Mouse (Mus musculus) stomach, postnatal 0 days (tissue): ENCODE measurements around the gene Kcnk5. TPM values are rescaled to one million over a fixed set of nuclear protein-coding genes. Genes with fewer than 3 reads are reported as not detected.

Experiments used
- ATAC-seq: fragments of 200-750 bp; cut with Nextera tagmentation; 2 replicates; pipeline ENCODE4 v1.8.0; 2017; ENCODE audit not compliant: low FRiP score, low TSS enrichment
- DNase-seq: peaks from one replicate; pipeline ENCODE4 v3.0.0-alpha.2; 2016; ENCODE audit warnings: low spot score
- H3K27ac ChIP-seq: fragments of 300-500 bp; sonication (generic); replicated peaks from 2 replicates; pipeline ENCODE4 v1.5.1; 2014; ENCODE audit warnings: mild to moderate bottlenecking, control low read depth
- H3K27me3 ChIP-seq: fragments of 300-500 bp; sonication (generic); 2 replicates; pipeline ENCODE4 v1.6.1; 2014; ENCODE audit warnings: low read length; ENCODE audit not compliant: control insufficient read depth, insufficient read depth
- H3K36me3 ChIP-seq: fragments of 300-500 bp; sonication (generic); 2 replicates; pipeline ENCODE4 v1.6.1; 2014; ENCODE audit warnings: low read length, mixed read lengths; ENCODE audit not compliant: control insufficient read depth, insufficient read depth
- H3K4me1 ChIP-seq: fragments of 300-500 bp; sonication (generic); replicated peaks from 2 replicates; pipeline ENCODE4 v1.6.1; 2014; ENCODE audit warnings: antibody characterized with exemption; ENCODE audit not compliant: control insufficient read depth, insufficient read depth
- H3K4me2 ChIP-seq: fragments of 300-500 bp; sonication (generic); replicated peaks from 2 replicates; pipeline ENCODE4 v1.6.1; 2014; ENCODE audit warnings: low read depth, mild to moderate bottlenecking, control low read depth, moderate library complexity
- H3K4me3 ChIP-seq: fragments of 300-500 bp; sonication (generic); 2 replicates; pipeline ENCODE4 v1.5.1; 2014; ENCODE audit warnings: low read depth, low read length, control low read depth
- H3K9ac ChIP-seq: fragments of 300-500 bp; sonication (generic); 2 replicates; pipeline ENCODE4 v1.6.1; 2014; ENCODE audit warnings: mild to moderate bottlenecking, low read length, control low read depth, mixed read lengths
- H3K9me3 ChIP-seq: fragments of 300-500 bp; sonication (generic); 2 replicates; pipeline ENCODE4 v1.6.1; 2016; ENCODE audit warnings: low read length; ENCODE audit not compliant: control insufficient read depth
- CTCF ChIP-seq: IDR thresholded peaks from 2 replicates; pipeline ENCODE4 v1.5.1; 2016; ENCODE audit warnings: antibody characterized with exemption, low read depth, mild to moderate bottlenecking, moderate library complexity
- EP300 ChIP-seq: optimal IDR thresholded peaks from 2 replicates; pipeline ENCODE3; 2016; ENCODE audit warnings: antibody characterized with exemption
- WGBS: fragments of 180-500 bp; shearing (Covaris S2); extraction: QIAGEN DNeasy Blood & Tissue Kit; methylation state at CpG from one replicate; pipeline ENCODE4 v1.1.7; 2014; 5-methylcytosine and 5-hydroxymethylcytosine counted together
- polyA plus RNA-seq: library from polyadenylated mRNA; unstranded; fragments of >200 nt; fragmentation: Nextera tagmentation; extraction: Ambion mirVana; gene quantifications from 2 replicates; pipeline ENCODE4 v1.2.1, GENCODE M21; 2015

Kcnk5 gene
- polyA plus RNA-seq, 1 experiment from 2014 or later: 8.3 TPM

DNA sequence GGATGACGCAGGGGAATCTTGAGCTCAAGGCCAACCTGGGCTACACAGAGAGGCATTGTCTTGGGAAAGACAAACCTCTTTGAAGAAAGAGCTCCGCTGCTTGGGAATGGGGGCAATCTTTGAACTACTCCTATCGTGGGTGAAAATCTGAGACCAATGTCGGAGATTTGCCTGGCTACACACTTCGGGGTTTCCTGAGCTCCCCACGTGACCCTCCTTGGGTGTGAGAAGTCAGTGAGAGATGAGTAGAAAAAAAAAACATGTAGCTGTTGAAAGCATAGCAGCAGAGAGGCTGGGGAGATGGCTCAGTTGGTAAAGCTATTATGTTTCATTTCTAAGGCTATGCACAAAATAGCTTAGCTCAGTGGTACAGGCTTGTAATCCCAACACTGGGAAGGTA, 66.7 kb downstream of the Kcnk5 start:
- Histone ChIP-seq H3K36me3 (no peaks in the 10 kb centered on the region), H3K9ac (no peak overlapping the region), H3K27ac (no peak overlapping the region), H3K4me3 (no peak overlapping the region), H3K4me1 (no peaks in the 10 kb centered on the region), H3K4me2 (no peak overlapping the region), H3K9me3 (no peaks in the 10 kb centered on the region), H3K27me3 (no peaks in the 10 kb centered on the region)
- WGBS: 84% methylated on average over 6 of the region's 6 CpGs
- no peak for DNase-seq
- TF ChIP-seq EP300 (no peak), CTCF (no peak)
- ATAC-seq: no peak

DNA sequence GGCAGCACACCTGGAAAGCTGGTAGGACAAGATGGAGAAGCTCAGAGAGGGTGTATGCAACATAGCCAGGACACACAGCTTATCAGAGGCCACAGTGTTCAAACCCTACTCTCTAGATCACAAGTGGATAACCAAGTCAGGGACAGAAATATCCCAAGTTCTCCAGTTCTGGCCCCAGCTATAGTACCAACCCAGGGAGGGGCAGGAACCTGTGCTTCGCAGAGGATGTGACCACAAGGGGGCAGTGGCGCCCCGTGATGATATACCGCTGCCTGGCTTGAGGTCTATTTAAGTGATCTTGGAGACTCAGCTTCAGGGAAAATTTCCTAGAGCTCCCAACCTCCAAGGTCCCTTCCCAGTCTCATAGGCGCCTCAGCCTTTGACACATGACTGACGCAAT, 67.6 kb downstream of the Kcnk5 start:
- H3K36me3 ChIP-seq: no peaks in the 10 kb centered on the region
- H3K9me3 ChIP-seq: no peaks in the 10 kb centered on the region
- no peak overlapping the region for H3K27ac ChIP-seq
- no peaks in the 10 kb centered on the region for H3K4me1 ChIP-seq
- no peak overlapping the region for H3K4me3 ChIP-seq
- H3K27me3 ChIP-seq: no peaks in the 10 kb centered on the region
- no peak overlapping the region for H3K4me2 ChIP-seq
- peak; percentile 91 for DNase-seq
- TF ChIP-seq CTCF (peak; percentile 95), EP300 (no peak)
- WGBS: 5% methylated on average over 6 of the region's 6 CpGs
- ATAC-seq: peak; percentile 76
- no peak overlapping the region for H3K9ac ChIP-seq

DNA sequence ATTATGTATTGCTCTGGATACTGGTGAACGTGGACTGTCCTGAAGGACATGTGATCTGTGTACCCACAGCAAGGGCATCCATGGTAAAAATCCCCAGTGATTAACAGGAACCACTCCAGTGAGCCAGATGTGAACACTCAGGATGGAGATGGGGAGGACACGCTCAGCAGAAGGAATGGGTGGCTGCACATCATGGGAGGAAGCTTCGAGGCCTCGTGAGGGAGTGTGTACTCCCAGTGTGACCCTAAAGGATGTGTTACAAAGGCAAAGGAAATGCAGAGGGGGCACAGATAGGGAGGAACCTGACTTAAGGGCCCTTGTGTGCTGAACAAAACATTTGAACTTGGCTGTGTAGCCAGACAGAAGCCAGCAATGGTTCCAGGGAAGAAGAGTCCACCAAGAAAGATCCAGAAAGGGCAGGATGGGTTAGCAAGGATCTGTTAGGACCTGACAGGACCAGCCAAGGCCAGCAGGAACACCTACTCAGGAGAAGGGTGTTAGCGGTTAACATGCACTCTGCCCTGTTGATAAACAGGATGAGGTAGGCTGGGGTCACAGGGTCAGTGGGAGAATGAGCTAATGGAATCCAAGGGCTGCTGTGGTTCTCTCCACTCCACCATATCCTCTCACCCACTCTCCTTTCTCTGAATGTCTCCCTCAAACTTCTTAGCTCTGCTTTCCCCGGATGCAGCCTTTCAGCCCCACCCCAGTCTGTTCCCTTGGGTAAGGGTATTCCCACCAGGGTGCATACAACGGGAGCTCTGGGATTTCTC, 68.2 kb downstream of the Kcnk5 start:
- H3K27ac ChIP-seq: no peak overlapping the region
- WGBS: 52% methylated on average over 7 of the region's 7 CpGs
- H3K4me2 ChIP-seq: no peak overlapping the region
- H3K36me3 ChIP-seq: no peaks in the 10 kb centered on the region
- DNase-seq (peak; percentile 48), ATAC-seq (peak; percentile 74)
- H3K4me1 ChIP-seq: no peaks in the 10 kb centered on the region
- H3K4me3 ChIP-seq: no peak overlapping the region
- H3K9ac ChIP-seq: no peak overlapping the region
- H3K9me3 ChIP-seq: no peaks in the 10 kb centered on the region
- TF ChIP-seq CTCF (no peak), EP300 (no peak)
- no peaks in the 10 kb centered on the region for H3K27me3 ChIP-seq

DNA sequence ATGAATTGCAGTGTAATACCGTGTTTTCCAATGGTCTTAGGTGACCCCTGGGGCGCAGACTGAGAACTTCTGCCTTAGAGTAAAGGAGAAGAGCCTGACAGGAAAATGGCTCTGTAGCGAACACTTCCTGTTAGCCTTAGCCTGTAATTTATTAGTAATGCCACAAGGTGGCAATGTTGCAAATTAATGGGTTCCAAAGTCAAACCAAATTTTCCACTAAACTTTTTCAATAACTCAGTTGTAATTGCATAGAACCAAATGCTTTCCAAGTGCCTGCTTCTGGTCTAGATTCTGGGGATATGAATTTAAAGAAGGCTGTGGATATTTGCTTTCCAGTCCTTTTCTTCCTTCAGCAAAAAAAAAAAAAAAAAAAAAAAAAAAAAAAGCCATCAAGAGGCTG, 69.4 kb downstream of the Kcnk5 start:
- Histone ChIP-seq H3K4me1 (no peaks in the 10 kb centered on the region), H3K4me3 (no peak overlapping the region), H3K36me3 (no peaks in the 10 kb centered on the region), H3K27ac (no peak overlapping the region), H3K9ac (no peak overlapping the region), H3K9me3 (no peaks in the 10 kb centered on the region), H3K4me2 (no peak overlapping the region), H3K27me3 (no peaks in the 10 kb centered on the region)
- TF ChIP-seq CTCF (peak; percentile 41), EP300 (no peak)
- 80% methylated on average over 3 of the region's 3 CpGs for WGBS
- ATAC-seq (no peak), DNase-seq (no peak)

DNA sequence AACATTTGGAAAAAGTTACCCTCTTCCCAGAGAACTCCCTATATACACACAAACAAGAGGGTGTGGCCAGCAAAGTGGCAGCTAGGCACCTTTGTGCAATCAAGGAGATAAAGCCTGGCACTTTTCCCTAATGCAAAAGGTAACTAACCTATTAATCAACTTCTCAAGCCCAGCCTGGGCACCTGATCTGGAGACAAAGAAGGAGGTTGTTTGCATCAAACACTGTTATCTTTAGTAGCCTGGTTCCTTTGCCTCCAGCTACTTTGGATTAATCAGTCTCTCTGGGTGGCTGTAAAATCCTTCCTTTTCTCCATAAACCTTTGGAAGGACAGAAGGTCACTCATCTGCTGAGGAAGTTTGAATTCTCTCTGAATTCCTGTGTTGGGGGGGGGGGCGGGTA, 70.7 kb downstream of the Kcnk5 start:
- Histone ChIP-seq H3K36me3 (no peaks in the 10 kb centered on the region), H3K9ac (no peak overlapping the region), H3K9me3 (no peaks in the 10 kb centered on the region), H3K4me3 (no peak overlapping the region), H3K27me3 (no peaks in the 10 kb centered on the region), H3K27ac (peak overlapping the region; percentile 58; the same call in 1 of the 2 replicates), H3K4me2 (no peak overlapping the region), H3K4me1 (no peaks in the 10 kb centered on the region)
- ATAC-seq (peak; percentile 76), DNase-seq (peak; percentile 57)
- no peak for TF ChIP-seq CTCF
- TF ChIP-seq EP300: no peak
- WGBS: 64% methylated on average over 1 of the region's 1 CpGs

DNA sequence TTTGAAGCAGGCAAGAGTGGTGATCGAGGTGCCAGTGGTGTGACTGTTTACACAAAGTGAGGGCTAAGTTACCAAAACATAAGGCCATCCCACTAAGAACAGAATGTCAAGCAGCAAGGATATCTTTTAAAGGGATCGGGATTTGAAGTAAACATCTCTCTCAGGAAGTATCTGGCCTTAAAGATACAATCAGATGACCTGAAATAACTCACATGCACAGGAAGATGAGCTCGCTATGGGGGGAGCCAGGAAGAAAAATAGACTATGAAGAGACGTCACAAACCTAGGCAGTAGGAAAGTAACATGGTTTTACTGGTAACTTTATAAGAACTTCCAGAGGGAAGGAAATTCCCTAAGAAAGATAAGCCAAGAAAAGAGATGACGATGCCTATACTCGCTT, 75.3 kb downstream of the Kcnk5 start:
- H3K27me3 ChIP-seq: no peaks in the 10 kb centered on the region
- H3K4me3 ChIP-seq: no peak overlapping the region
- no peak for DNase-seq
- H3K4me2 ChIP-seq: no peak overlapping the region
- no peaks in the 10 kb centered on the region for H3K9me3 ChIP-seq
- H3K36me3 ChIP-seq: no peaks in the 10 kb centered on the region
- ATAC-seq: no peak
- no peaks in the 10 kb centered on the region for H3K4me1 ChIP-seq
- no peak overlapping the region for H3K27ac ChIP-seq
- WGBS: 49% methylated on average over 6 of the region's 6 CpGs
- TF ChIP-seq CTCF: no peak
- no peak for TF ChIP-seq EP300
- no peak overlapping the region for H3K9ac ChIP-seq
